Mouse (Mus musculus): Measurements from ENCODE around the gene Gpr135.
"Not testable (repeated sequence)": the region's sequence is repeated elsewhere in the genome, so short reads cannot be mapped to it uniquely, and the experiment has no call there.

The Gpr135 gene

DNA sequence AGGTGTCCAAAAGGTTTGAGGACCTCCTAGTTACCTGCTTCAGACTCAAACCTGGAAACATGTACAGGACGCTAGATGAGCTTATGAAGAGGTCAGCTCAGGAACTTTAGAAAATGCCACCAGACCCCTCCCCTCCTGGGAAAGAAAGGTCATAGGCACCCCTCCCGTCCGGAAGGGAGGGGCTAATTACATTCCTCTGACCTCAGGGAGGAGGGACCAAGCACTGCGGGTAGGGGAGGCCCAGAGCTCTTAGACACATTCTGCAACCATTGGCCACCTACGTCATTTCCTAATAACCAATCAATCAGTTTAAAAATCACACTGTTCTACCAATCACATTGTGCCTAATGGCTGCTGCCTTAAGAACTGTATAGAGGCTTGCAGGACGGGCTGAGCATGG is 18.4 kb downstream of the Gpr135 start:
- DNase-seq (ENCODE audit: low spot score), result no peak

DNA sequence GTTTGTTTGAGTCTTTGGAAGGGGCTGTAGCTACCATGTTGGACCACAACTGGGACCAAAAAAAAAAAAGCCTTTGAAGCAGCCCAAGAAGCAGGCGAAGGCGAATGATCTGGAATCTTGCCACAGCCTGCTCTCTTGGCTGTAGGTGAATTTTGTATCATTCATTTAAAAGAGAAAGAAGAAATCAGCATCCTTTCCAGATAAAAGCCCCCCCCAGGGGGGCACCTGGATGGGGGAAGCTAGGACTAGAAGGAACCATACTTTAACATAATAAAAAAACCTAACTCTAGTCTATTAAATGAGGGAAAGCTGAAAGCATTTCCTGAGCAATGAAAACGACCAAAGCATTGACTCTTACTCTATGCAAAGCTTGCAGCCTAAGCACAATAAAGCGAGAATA is 20.1 kb downstream of the Gpr135 start:
- DNase-seq (ENCODE audit: low spot score), result no peak

- not testable (repeated sequence) for DNase-seq (ENCODE audit: low spot score)
Observed at GRCm38 (mm10) chr12:72050156-72050555, 20.8 kb downstream of the Gpr135 start.

DNA sequence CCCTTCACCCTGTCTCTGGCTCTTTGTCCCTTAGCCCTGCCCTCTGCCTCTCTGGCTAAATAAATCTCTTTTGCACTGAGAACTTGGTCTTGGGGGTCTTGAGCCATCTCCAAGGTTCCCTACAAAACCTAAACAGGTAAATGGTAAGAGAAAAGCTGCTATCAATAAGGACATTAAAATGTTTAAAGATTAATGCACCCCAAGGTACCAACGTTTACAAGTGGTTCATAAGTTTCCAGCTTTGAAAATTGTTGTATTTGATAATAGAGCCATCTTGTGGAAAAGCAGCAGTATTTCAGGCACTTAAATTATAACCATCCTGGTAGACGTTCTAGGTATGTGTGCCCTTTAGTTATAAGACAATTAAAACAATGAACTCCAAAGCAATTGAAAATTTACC is 23.4 kb downstream of the Gpr135 start:
- DNase-seq (ENCODE audit: low spot score), result no peak

DNA sequence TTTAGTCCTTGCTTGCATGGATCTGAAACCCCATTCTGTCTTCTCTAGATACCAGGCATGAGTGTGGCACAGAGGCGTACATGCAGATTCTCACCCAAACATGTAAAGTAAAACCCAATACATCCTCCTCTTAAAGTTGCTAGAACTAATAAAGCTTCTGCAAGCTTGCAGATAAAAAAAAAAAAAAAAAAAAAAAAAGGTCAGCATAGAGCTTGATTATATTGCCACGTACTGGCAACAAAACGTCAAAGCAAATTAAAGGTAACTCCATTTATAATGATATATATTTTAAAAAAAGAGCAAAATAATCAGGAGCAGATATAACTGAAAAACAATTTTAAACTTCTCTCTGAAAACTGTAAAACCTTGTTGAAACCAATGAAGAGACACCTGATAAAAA is 29.7 kb downstream of the Gpr135 start:
- DNase-seq (ENCODE audit: low spot score), result no peak

- DNase-seq (ENCODE audit: low spot score), result no peak
Observed at GRCm38 (mm10) chr12:72039501-72039900, 31.4 kb downstream of the Gpr135 start.

DNA sequence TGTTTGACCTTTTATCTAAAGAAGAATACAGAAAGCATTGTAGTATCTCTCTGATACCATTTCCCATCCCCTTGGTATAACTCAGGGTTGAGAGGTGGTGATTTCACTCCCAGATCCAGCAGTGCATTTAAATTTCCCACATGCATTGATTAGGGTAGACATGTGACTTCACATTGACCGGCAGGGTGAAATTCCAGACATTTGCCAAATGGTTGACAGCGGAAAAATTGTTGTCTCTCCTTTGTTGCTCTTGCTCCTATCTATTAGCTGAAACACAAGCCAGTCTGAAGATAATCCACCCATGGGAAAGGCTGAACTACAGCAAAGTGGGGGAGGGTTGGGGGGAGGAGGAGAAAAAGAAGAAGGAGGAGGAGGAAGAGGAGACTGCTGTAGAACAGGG is 32.1 kb downstream of the Gpr135 start:
- no peak for DNase-seq (ENCODE audit: low spot score)

DNA sequence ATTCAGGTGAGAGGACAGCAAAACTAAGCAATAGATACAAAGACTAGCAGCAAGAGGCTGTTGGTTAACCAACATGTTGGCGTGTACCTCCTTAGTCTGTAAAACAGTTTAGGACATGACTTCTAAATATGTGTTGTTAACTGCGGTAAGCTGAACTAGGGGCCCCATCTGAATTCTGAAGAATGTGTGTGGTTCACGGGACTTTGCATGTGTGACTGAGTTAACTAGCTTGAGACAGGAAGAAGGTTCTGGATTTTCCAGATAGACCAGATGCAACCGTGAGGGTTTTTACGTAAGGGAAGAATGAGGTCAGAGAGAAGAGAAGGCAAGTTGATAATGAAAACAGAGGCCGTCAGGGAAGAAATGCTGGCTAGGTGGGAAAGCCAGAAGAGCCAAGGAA is 33.9 kb downstream of the Gpr135 start:
- DNase-seq (ENCODE audit: low spot score), result no peak

DNA sequence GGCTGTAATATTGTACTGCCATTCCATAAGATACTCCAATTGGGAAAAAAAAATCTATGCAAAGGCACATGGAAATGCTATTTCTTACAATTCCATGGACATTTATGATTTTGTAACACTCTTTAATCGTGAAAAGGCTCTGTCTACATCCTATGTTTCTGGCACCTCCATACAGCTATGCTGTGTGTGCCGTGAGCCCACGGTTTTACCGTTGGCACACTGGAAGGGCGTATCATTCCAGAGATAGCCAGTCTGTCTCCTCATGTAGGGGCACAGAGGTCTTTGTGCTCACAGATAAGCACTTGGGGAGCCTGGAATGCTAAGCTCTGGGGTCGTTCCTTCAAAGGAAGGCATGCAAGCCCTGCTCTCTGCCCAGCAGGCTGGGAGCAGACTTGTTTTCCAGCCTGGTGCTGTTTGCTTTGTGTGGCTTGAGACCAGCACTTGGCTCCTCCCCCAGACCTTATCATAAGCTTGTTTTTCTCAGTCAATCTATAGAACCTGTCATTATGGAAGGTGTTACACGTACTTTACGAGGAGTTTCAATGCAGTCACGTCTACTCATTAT is 34.7 kb downstream of the Gpr135 start:
- DNase-seq (ENCODE audit: low spot score), result no peak

GRCm38 (mm10) chr12:72031794-72032193 is 39.1 kb downstream of the Gpr135 start:
- DNase-seq (ENCODE audit: low spot score), result no peak

GRCm38 (mm10) chr12:72031171-72031570 is 39.8 kb downstream of the Gpr135 start:
- DNase-seq (ENCODE audit: low spot score), result no peak

DNA sequence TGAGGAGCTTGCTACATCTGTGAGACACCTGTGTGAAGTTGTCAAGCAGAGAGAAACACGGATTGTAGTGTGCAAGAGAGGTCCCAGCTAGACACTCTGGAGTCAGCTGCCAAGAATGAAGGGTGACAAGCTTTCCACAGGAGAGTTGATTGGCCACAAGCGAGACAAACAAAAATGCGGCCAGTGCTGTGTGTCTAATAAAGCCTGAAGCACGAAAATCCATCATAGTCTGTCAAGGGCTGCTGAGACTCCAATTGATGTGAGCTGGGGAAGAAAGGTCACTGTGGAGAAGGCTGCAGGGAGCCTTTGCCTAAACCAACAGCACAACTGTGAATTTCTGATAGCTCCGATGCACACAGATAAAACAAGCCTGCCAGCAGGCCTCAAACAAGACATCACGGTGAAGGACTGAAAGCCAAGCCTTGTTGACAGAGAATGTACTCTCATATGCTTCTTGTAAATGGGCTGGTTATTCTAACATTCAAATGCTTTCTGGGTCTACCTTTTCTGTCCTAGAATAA is 45.6 kb downstream of the Gpr135 start:
- DNase-seq (ENCODE audit: low spot score), result no peak

- no peak for DNase-seq (ENCODE audit: low spot score)
Observed at GRCm38 (mm10) chr12:72023572-72023971, 47.4 kb downstream of the Gpr135 start.

DNA sequence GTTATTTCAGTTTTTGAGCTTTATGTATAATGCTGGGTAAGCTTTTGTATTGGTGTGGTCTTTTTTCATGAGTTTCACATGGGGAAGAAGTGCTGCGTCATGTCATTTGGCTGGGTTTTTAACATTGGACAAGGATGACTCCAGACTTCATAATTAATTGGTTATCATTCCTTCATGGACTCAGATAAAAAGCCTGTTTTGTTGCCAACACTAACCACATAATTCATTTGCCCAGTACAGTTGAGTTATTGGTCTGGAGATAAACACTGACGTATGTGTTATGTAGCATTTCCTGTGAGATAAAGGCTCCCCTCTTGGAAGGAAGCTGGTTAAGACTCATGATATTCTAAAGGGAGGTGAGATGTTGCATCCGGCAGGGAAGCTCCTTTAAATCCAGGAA is 48.1 kb downstream of the Gpr135 start:
- no peak for DNase-seq (ENCODE audit: low spot score)

DNA sequence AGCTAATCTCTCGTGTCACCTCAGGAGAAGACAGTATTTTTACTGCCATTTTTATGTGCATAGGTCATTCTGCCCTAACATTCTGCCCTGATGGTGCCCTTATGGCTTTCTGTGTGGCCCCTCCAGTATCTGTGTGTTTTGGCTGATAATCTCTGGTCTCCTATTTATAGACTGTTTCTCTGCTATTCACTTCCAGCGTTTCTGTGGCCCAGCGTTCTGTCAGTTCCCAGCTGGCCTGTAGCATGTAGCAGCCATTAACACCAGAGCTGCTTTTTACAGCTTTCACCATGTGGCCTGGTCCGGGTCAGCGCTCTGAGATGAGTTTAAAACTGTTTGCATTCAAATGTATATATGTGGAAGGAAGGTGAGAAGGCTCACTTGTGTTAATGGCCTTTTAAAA is 49.4 kb downstream of the Gpr135 start:
- no peak for DNase-seq (ENCODE audit: low spot score)

GRCm38 (mm10) chr12:72020285-72020684 is 50.6 kb downstream of the Gpr135 start:
- no peak for DNase-seq (ENCODE audit: low spot score)
